11 mouse cellular contexts compared by ENCODE assay signal in genomic region chr5:65079881-65080280, GRCm38 (mm10). TPM values are rescaled to one million over a fixed set of nuclear protein-coding genes. Genes with fewer than 3 reads are reported as not detected.
DNase-seq lines count a peak whose midpoint lies in the region; ATAC-seq and TF ChIP-seq lines count a peak whose summit lies in the region.
"Had no signal": no experiment of that assay in that cellular context is flagged by ENCODE, and none has a peak within 500 bp of the region (broad histone marks: within the 10 kb centered on the region; RNA-seq: fewer than 3 reads in every experiment).

No protein-coding gene starts in this region.

- peak; percentile 36 for DNase-seq in forebrain, embryonic 14.5 days (ENCODE audit: low spot score)
- DNase-seq in forebrain, embryonic 11.5 days (ENCODE audit: low spot score) = no peak
- peak; percentile 70 for DNase-seq in lung, embryonic 14.5 days
- DNase-seq in lung, postnatal 14 days = no peak
- peak; percentile 19 for DNase-seq in midbrain, postnatal 0 days (ENCODE audit: low spot score)
- DNase-seq in c-Kit-positive CD71-positive TER-119-positive erythroid progenitor cells, embryonic 14.5 days (ENCODE audit: low spot score) = no peak
- DNase-seq in testis, postnatal 14 days (ENCODE audit: low spot score) = no peak
- DNase-seq: liver, embryonic 13.5 days had no signal

- peak overlapping the region; percentile 25; the same call in 1 of the 2 replicates for H3K4me2 ChIP-seq in forebrain, embryonic 14.5 days (ENCODE audit: low read length)
- no peak overlapping the region for H3K4me2 ChIP-seq in forebrain, embryonic 11.5 days (ENCODE audit: low read depth, low read length, severe bottlenecking)
- H3K4me2 ChIP-seq in lung, embryonic 14.5 days = peak overlapping the region; percentile 46
- H3K4me2 ChIP-seq in intestine, postnatal 0 days (replicated peaks; ENCODE audit: low read depth) = peak overlapping the region; percentile 2
- peak overlapping the region; percentile 13; the same call in 1 of the 2 replicates for H3K4me2 ChIP-seq in midbrain, postnatal 0 days (ENCODE audit: low read depth, low read length, poor library complexity, severe bottlenecking)
- H3K4me2 ChIP-seq: hindbrain, embryonic 15.5 days; liver, embryonic 13.5 days had no signal

- no peaks in the 10 kb centered on the region for H3K4me1 ChIP-seq in forebrain, embryonic 14.5 days (ENCODE audit: control insufficient read depth, insufficient read depth, low read length)
- H3K4me1 ChIP-seq in forebrain, embryonic 11.5 days (replicated peaks; ENCODE audit: control insufficient read depth, insufficient read depth, low read length) = no peaks in the 10 kb centered on the region
- no peaks in the 10 kb centered on the region for H3K4me1 ChIP-seq in lung, embryonic 14.5 days (ENCODE audit: insufficient read depth)
- H3K4me1 ChIP-seq in intestine, postnatal 0 days (replicated peaks; ENCODE audit: control insufficient read depth, insufficient read depth, low read length) = no peaks in the 10 kb centered on the region
- H3K4me1 ChIP-seq in midbrain, postnatal 0 days (ENCODE audit: insufficient read depth, low read length) = no peaks in the 10 kb centered on the region
- H3K4me1 ChIP-seq: hindbrain, embryonic 15.5 days had no signal

- WGBS in forebrain, embryonic 14.5 days = 38% methylated on average over 9 of the region's 9 CpGs
- 62% methylated on average over 9 of the region's 9 CpGs for WGBS in forebrain, embryonic 11.5 days
- WGBS in lung, embryonic 14.5 days = 20% methylated on average over 9 of the region's 9 CpGs
- 43% methylated on average over 9 of the region's 9 CpGs for whole genome bisulfite sequencing in intestine, postnatal 0 days
- WGBS in midbrain, postnatal 0 days = 59% methylated on average over 9 of the region's 9 CpGs

- ATAC-seq in forebrain, embryonic 14.5 days = no peak
- ATAC-seq in forebrain, embryonic 11.5 days (replicated peaks; ENCODE audit: low FRiP score) = no peak
- no peak for ATAC-seq in lung, embryonic 14.5 days (ENCODE audit: insufficient read depth)
- no peak for ATAC-seq in intestine, postnatal 0 days
- no peak for ATAC-seq in midbrain, postnatal 0 days (ENCODE audit: low FRiP score)

- no peak overlapping the region for H3K4me3 ChIP-seq in forebrain, embryonic 14.5 days (ENCODE audit: low read depth, low read length)
- no peak overlapping the region for H3K4me3 ChIP-seq in forebrain, embryonic 11.5 days (ENCODE audit: low read depth, low read length)
- peak overlapping the region; percentile 25 for H3K4me3 ChIP-seq in lung, embryonic 14.5 days (ENCODE audit: low read depth, low read length)
- peak overlapping the region; percentile 11; the same call in 1 of the 2 replicates for H3K4me3 ChIP-seq in intestine, postnatal 0 days (ENCODE audit: low read depth, low read length)
- peak overlapping the region; percentile 18; the same call in 1 of the 2 replicates for H3K4me3 ChIP-seq in midbrain, postnatal 0 days (ENCODE audit: low read depth, low read length)
- H3K4me3 ChIP-seq: hindbrain, embryonic 15.5 days; liver, embryonic 13.5 days had no signal

- H3K27me3 ChIP-seq in forebrain, embryonic 14.5 days (replicated peaks; ENCODE audit: control insufficient read depth, insufficient read depth, low read length) = no peaks in the 10 kb centered on the region
- H3K27me3 ChIP-seq in forebrain, embryonic 11.5 days (ENCODE audit: control insufficient read depth, insufficient read depth, low read length) = no peaks in the 10 kb centered on the region
- no peaks in the 10 kb centered on the region for H3K27me3 ChIP-seq in lung, embryonic 14.5 days (ENCODE audit: insufficient read depth, low read length)
- H3K27me3 ChIP-seq in intestine, postnatal 0 days (replicated peaks; ENCODE audit: control insufficient read depth, insufficient read depth, low read length) = no peaks in the 10 kb centered on the region
- H3K27me3 ChIP-seq in midbrain, postnatal 0 days (ENCODE audit: insufficient read depth, low read length) = no peaks in the 10 kb centered on the region
- H3K27me3 ChIP-seq: hindbrain, embryonic 15.5 days; liver, embryonic 13.5 days had no signal

- no peaks in the 10 kb centered on the region for H3K36me3 ChIP-seq in forebrain, embryonic 14.5 days (ENCODE audit: control insufficient read depth, insufficient read depth, low read length)
- H3K36me3 ChIP-seq in forebrain, embryonic 11.5 days (ENCODE audit: control insufficient read depth, insufficient read depth, low read length) = no peaks in the 10 kb centered on the region
- no peaks in the 10 kb centered on the region for H3K36me3 ChIP-seq in lung, embryonic 14.5 days (ENCODE audit: insufficient read depth)
- no peaks in the 10 kb centered on the region; the same call in 1 of the 2 replicates for H3K36me3 ChIP-seq in intestine, postnatal 0 days (ENCODE audit: control insufficient read depth, insufficient read depth)
- no peaks in the 10 kb centered on the region for H3K36me3 ChIP-seq in midbrain, postnatal 0 days (ENCODE audit: insufficient read depth, low read length)
- H3K36me3 ChIP-seq: hindbrain, embryonic 15.5 days; liver, embryonic 13.5 days had no signal

- H3K27ac ChIP-seq in forebrain, embryonic 14.5 days (ENCODE audit: low read depth, low read length) = no peak overlapping the region
- no peak overlapping the region for H3K27ac ChIP-seq in forebrain, embryonic 11.5 days (ENCODE audit: low read depth, low read length)
- H3K27ac ChIP-seq in lung, embryonic 14.5 days (ENCODE audit: low read depth) = no peak overlapping the region
- no peak overlapping the region for H3K27ac ChIP-seq in intestine, postnatal 0 days (ENCODE audit: low read depth, low read length)
- no peak overlapping the region for H3K27ac ChIP-seq in midbrain, postnatal 0 days (ENCODE audit: low read depth, low read length)
- H3K27ac ChIP-seq: hindbrain, embryonic 15.5 days; liver, embryonic 13.5 days had no signal

- peak overlapping the region; percentile 29; the same call in 1 of the 2 replicates for H3K9ac ChIP-seq in forebrain, embryonic 14.5 days (ENCODE audit: low read length)
- H3K9ac ChIP-seq in forebrain, embryonic 11.5 days (ENCODE audit: low read length) = no peak overlapping the region
- H3K9ac ChIP-seq in lung, embryonic 14.5 days = peak overlapping the region; percentile 30
- no peak overlapping the region for H3K9ac ChIP-seq in intestine, postnatal 0 days (ENCODE audit: low read depth, low read length)
- no peak overlapping the region for H3K9ac ChIP-seq in midbrain, postnatal 0 days (replicated peaks; ENCODE audit: low read length, poor library complexity, severe bottlenecking)
- H3K9ac ChIP-seq: hindbrain, embryonic 15.5 days; liver, embryonic 13.5 days had no signal

- no peaks in the 10 kb centered on the region for H3K9me3 ChIP-seq in forebrain, embryonic 14.5 days (replicated peaks; ENCODE audit: control insufficient read depth, low read length)
- H3K9me3 ChIP-seq in forebrain, embryonic 11.5 days (ENCODE audit: control insufficient read depth, low read length) = no peaks in the 10 kb centered on the region
- no peaks in the 10 kb centered on the region for H3K9me3 ChIP-seq in lung, embryonic 14.5 days (ENCODE audit: low read depth, low read length)
- no peaks in the 10 kb centered on the region for H3K9me3 ChIP-seq in intestine, postnatal 0 days (ENCODE audit: control insufficient read depth)
- no peaks in the 10 kb centered on the region for H3K9me3 ChIP-seq in midbrain, postnatal 0 days (ENCODE audit: low read length)
- H3K9me3 ChIP-seq: hindbrain, embryonic 15.5 days; liver, embryonic 13.5 days had no signal

- TF ChIP-seq CTCF in lung, embryonic 14.5 days (IDR thresholded peaks at IDR 0.05; ENCODE audit: low read depth) = no peak
- no peak for TF ChIP-seq CTCF in intestine, postnatal 0 days (IDR thresholded peaks at IDR 0.05; ENCODE audit: low read depth)
- TF ChIP-seq CTCF in midbrain, postnatal 0 days (IDR thresholded peaks at IDR 0.05) = no peak

RNA-seq across cellular contexts. Expression of gene Tmem156, which starts 12.1 kb away (rescaled TPM):
- polyA plus RNA-seq in forebrain, embryonic 14.5 days (2014; fragmentation: Nextera tagmentation; extraction: Ambion mirVana) = 0.10 and 0.22 TPM in 2 replicates
- polyA plus RNA-seq in forebrain, embryonic 11.5 days (2014; fragmentation: Nextera tagmentation; extraction: Ambion mirVana) = 0.21 TPM in 1 of 2 replicates, not detected in the other
- 0.47 and 0.53 TPM in 2 replicates for polyA plus RNA-seq in lung, embryonic 14.5 days (2014; fragmentation: Nextera tagmentation; extraction: Ambion mirVana)
- 1.0 and 1.4 TPM in 2 replicates for polyA plus RNA-seq in intestine, postnatal 0 days (2015; fragmentation: Nextera tagmentation; extraction: Ambion mirVana)
- not detected in 2 replicates for total RNA-seq in midbrain, postnatal 0 days (2014; rRNA removed)
- polyA plus RNA-seq in midbrain, postnatal 0 days (2015; fragmentation: Nextera tagmentation; extraction: Ambion mirVana) = 0.11 and 0.23 TPM in 2 replicates
- polyA plus RNA-seq: C2C12; hindbrain, embryonic 15.5 days had no signal

RNA-seq across cellular contexts. Expression of gene Klhl5, which starts 27.5 kb away (rescaled TPM):
- 42.3 and 47.0 TPM in 2 replicates for polyA plus RNA-seq in forebrain, embryonic 14.5 days (2014; fragmentation: Nextera tagmentation; extraction: Ambion mirVana)
- polyA plus RNA-seq in forebrain, embryonic 11.5 days (2014; fragmentation: Nextera tagmentation; extraction: Ambion mirVana) = 42.2 and 42.8 TPM in 2 replicates
- polyA plus RNA-seq in lung, embryonic 14.5 days (2014; fragmentation: Nextera tagmentation; extraction: Ambion mirVana) = 30.7 and 31.8 TPM in 2 replicates
- polyA plus RNA-seq in intestine, postnatal 0 days (2015; fragmentation: Nextera tagmentation; extraction: Ambion mirVana) = 7.7 and 8.1 TPM in 2 replicates
- 62.1 and 64.4 TPM in 2 replicates for total RNA-seq in midbrain, postnatal 0 days (2014; rRNA removed)
- 56.6 and 61.2 TPM in 2 replicates for polyA plus RNA-seq in midbrain, postnatal 0 days (2015; fragmentation: Nextera tagmentation; extraction: Ambion mirVana)

Comparison
In these comparisons a context has a peak if more than half of its experiments do, and no peak if none do; other contexts are left out.
1. DNase-seq: peak in forebrain, embryonic 14.5 days (single experiment), lung, embryonic 14.5 days (single experiment) and midbrain, postnatal 0 days (single experiment); none in forebrain, embryonic 11.5 days (single experiment), lung, postnatal 14 days (single experiment), c-Kit-positive CD71-positive TER-119-positive erythroid progenitor cells, embryonic 14.5 days (single experiment) and testis, postnatal 14 days (single experiment).
2. H3K9ac ChIP-seq: peak in forebrain, embryonic 14.5 days (single experiment) and lung, embryonic 14.5 days (single experiment); none in forebrain, embryonic 11.5 days (single experiment), intestine, postnatal 0 days (single experiment) and midbrain, postnatal 0 days (single experiment).
3. H3K4me3 ChIP-seq: peak in lung, embryonic 14.5 days (single experiment), intestine, postnatal 0 days (single experiment) and midbrain, postnatal 0 days (single experiment); none in forebrain, embryonic 14.5 days (single experiment) and forebrain, embryonic 11.5 days (single experiment).